Mouse (Mus musculus) hematopoietic multipotent progenitor cell, adult 10-12 weeks (in vitro differentiated cells): ENCODE results near the gene Olfr896-ps1. TPM values are rescaled to one million over a fixed set of nuclear protein-coding genes. Genes with fewer than 3 reads are reported as not detected.

Experiments
- polyA plus RNA-seq: library from polyadenylated mRNA; stranded (reverse); fragments of >175 nt; gene quantifications from 2 replicates; pipeline ENCODE4 v1.2.3, GENCODE M21; 2012; ENCODE audit warnings: low replicate concordance

Olfr896-ps1 gene
- 0.05 TPM in 1 of 2 replicates, not detected in the other for polyA plus RNA-seq

GRCm38 (mm10) chr9:38290807-38291206 is at the start of gene Olfr896-ps1:
Gene Olfr896-ps1, plus strand, starts transcription at chr9:38291107.

GRCm38 (mm10) chr9:38252474-38252873 is 38.4 kb upstream of the Olfr896-ps1 start, which contains the start of gene Olfr143:
Gene Olfr143, plus strand, starts transcription at chr9:38252774.

GRCm38 (mm10) chr9:38267551-38267950 is 23.4 kb upstream of the Olfr896-ps1 start, which contains the start of gene Olfr895:
Gene Olfr895, plus strand, starts transcription at chr9:38267851.

GRCm38 (mm10) chr9:38328760-38329159 is 37.9 kb downstream of the Olfr896-ps1 start, which contains the start of gene Olfr25:
Gene Olfr25, plus strand, starts transcription at chr9:38329060.

Other genes starting within 250 kb of the Olfr896-ps1 start
- gene Olfr884, start 244.6 kb upstream of the Olfr896-ps1 start, polyA plus RNA-seq, result not detected in 2 replicates
- not detected in 2 replicates for gene Olfr885, start 229.8 kb upstream of the Olfr896-ps1 start, polyA plus RNA-seq
- not detected in 2 replicates for gene Olfr887, start 207.0 kb upstream of the Olfr896-ps1 start, polyA plus RNA-seq
- not detected in 2 replicates for gene Olfr888, start 183.0 kb upstream of the Olfr896-ps1 start, polyA plus RNA-seq
- not detected in 2 replicates for gene Olfr889, start 175.9 kb upstream of the Olfr896-ps1 start, polyA plus RNA-seq
- not detected in 2 replicates for gene Olfr890, start 148.6 kb upstream of the Olfr896-ps1 start, polyA plus RNA-seq
- not detected in 2 replicates for gene Olfr891, start 110.3 kb upstream of the Olfr896-ps1 start, polyA plus RNA-seq
- not detected in 2 replicates for gene Olfr893, start 82.7 kb upstream of the Olfr896-ps1 start, polyA plus RNA-seq
- gene Olfr894, start 73.1 kb upstream of the Olfr896-ps1 start, polyA plus RNA-seq, result not detected in 2 replicates
- not detected in 2 replicates for gene Olfr143, start 38.3 kb upstream of the Olfr896-ps1 start, polyA plus RNA-seq
- gene Olfr895, start 23.3 kb upstream of the Olfr896-ps1 start, polyA plus RNA-seq, result not detected in 2 replicates
- 0.02 TPM in 1 of 2 replicates, not detected in the other for gene Olfr25, start 38.0 kb downstream of the Olfr896-ps1 start, polyA plus RNA-seq
- gene Olfr898, start 57.3 kb downstream of the Olfr896-ps1 start, polyA plus RNA-seq, result not detected in 2 replicates
- gene Olfr250, start 75.8 kb downstream of the Olfr896-ps1 start, polyA plus RNA-seq, result not detected in 2 replicates
- gene Olfr251, start 86.0 kb downstream of the Olfr896-ps1 start, polyA plus RNA-seq, result not detected in 2 replicates
- gene Olfr147, start 110.6 kb downstream of the Olfr896-ps1 start, polyA plus RNA-seq, result not detected in 2 replicates
- not detected in 2 replicates for gene Olfr901, start 138.3 kb downstream of the Olfr896-ps1 start, polyA plus RNA-seq
- gene Olfr902, start 156.5 kb downstream of the Olfr896-ps1 start, polyA plus RNA-seq, result not detected in 2 replicates
- not detected in 2 replicates for gene Olfr904, start 172.0 kb downstream of the Olfr896-ps1 start, polyA plus RNA-seq
- not detected in 2 replicates for gene Olfr905, start 180.0 kb downstream of the Olfr896-ps1 start, polyA plus RNA-seq
- not detected in 2 replicates for gene Olfr906, start 196.0 kb downstream of the Olfr896-ps1 start, polyA plus RNA-seq
- gene Olfr907, start 204.7 kb downstream of the Olfr896-ps1 start, polyA plus RNA-seq, result not detected in 2 replicates
- gene Olfr911-ps1, start 230.5 kb downstream of the Olfr896-ps1 start, polyA plus RNA-seq, result not detected in 2 replicates
- not detected in 2 replicates for gene Olfr910, start 246.7 kb downstream of the Olfr896-ps1 start, polyA plus RNA-seq